Mouse (Mus musculus) lung, postnatal 0 days (tissue): ENCODE results near the gene Net1. TPM values are rescaled to one million over a fixed set of nuclear protein-coding genes. Genes with fewer than 3 reads are reported as not detected.
"Not testable (repeated sequence)": the region's sequence is repeated elsewhere in the genome, so short reads cannot be mapped to it uniquely, and the experiment has no call there.

Source experiments
- ATAC-seq: fragments of 200-750 bp; cut with Nextera tagmentation; 2 replicates; pipeline ENCODE4 v1.8.0; 2017; ENCODE audit warnings: moderate library complexity
- DNase-seq: peaks from one replicate; pipeline ENCODE4 v3.0.0-alpha.2; 2016; ENCODE audit warnings: low spot score
- H3K27ac ChIP-seq: fragments of 300-500 bp; sonication (generic); 2 replicates; pipeline ENCODE4 v1.5.1; 2014; ENCODE audit warnings: antibody characterized with exemption, mild to moderate bottlenecking, low read length, mixed read lengths
- H3K27me3 ChIP-seq: fragments of 300-500 bp; sonication (generic); replicated peaks from 2 replicates; pipeline ENCODE4 v1.6.1; 2014; ENCODE audit warnings: low read length, mixed read lengths; ENCODE audit not compliant: insufficient read depth
- H3K36me3 ChIP-seq: fragments of 300-500 bp; sonication (generic); 2 replicates; pipeline ENCODE4 v1.6.1; 2014; ENCODE audit warnings: low read length, mixed read lengths; ENCODE audit not compliant: insufficient read depth
- H3K4me1 ChIP-seq: fragments of 300-500 bp; sonication (generic); 2 replicates; pipeline ENCODE4 v1.6.1; 2014; ENCODE audit warnings: antibody characterized with exemption, low read depth, low read length, mixed read lengths; ENCODE audit not compliant: insufficient read depth
- H3K4me2 ChIP-seq: fragments of 300-500 bp; sonication (generic); replicated peaks from 2 replicates; pipeline ENCODE4 v1.6.1; 2014; ENCODE audit warnings: low read depth, mild to moderate bottlenecking, low read length, moderate library complexity, mixed read lengths
- H3K4me3 ChIP-seq: fragments of 300-500 bp; sonication (generic); 2 replicates; pipeline ENCODE4 v1.5.1; 2014; ENCODE audit warnings: low read depth, low read length
- H3K9ac ChIP-seq: fragments of 300-500 bp; sonication (generic); replicated peaks from 2 replicates; pipeline ENCODE4 v1.6.1; 2014; ENCODE audit warnings: low read depth, mild to moderate bottlenecking
- H3K9me3 ChIP-seq: fragments of 300-500 bp; sonication (generic); 2 replicates; pipeline ENCODE4 v1.6.1; 2016; ENCODE audit warnings: low read length, mixed read lengths
- CTCF ChIP-seq: IDR thresholded peaks from 2 replicates; pipeline ENCODE4 v1.5.1; 2016; ENCODE audit warnings: antibody characterized with exemption, mild to moderate bottlenecking
- EP300 ChIP-seq: IDR thresholded peaks from 2 replicates; pipeline ENCODE4 v1.6.1; 2016; ENCODE audit warnings: antibody characterized with exemption, mild to moderate bottlenecking, control low read depth
- WGBS: fragments of 180-500 bp; shearing (Covaris S2); extraction: QIAGEN DNeasy Blood & Tissue Kit; methylation state at CpG from one replicate; pipeline ENCODE4 v1.1.7; 2014; 5-methylcytosine and 5-hydroxymethylcytosine counted together
- microRNA-seq: library from miRNA; unstranded; fragments of <30 nt; microRNA quantifications from one replicate; pipeline ENCODE4, GENCODE M21; 2016
- polyA plus RNA-seq: library from polyadenylated mRNA; unstranded; fragments of >200 nt; fragmentation: Nextera tagmentation; extraction: Ambion mirVana; gene quantifications from 2 replicates; pipeline ENCODE4 v1.2.1, GENCODE M21; 2015

Net1 gene
- polyA plus RNA-seq, 1 experiment from 2014 or later, result 83.7 TPM

- H3K27ac ChIP-seq, result no peak overlapping the region
- H3K27me3 ChIP-seq, result no peaks in the 10 kb centered on the region
- WGBS, result 71% methylated on average over 2 of the region's 2 CpGs
- ATAC-seq, result no peak
- no peak overlapping the region for H3K9ac ChIP-seq
- no peak overlapping the region for H3K4me2 ChIP-seq
- no peak overlapping the region for H3K4me3 ChIP-seq
- H3K4me1 ChIP-seq, result peaks cover 4% of the 10 kb centered on the region; the same call in 1 of the 2 replicates
- H3K36me3 ChIP-seq, result no peaks in the 10 kb centered on the region
- no peak for DNase-seq
- H3K9me3 ChIP-seq, result no peaks in the 10 kb centered on the region
- TF ChIP-seq EP300 (no peak), CTCF (no peak)
Measured at GRCm38 (mm10) chr13:3854856-3855255, 63.2 kb downstream of the Net1 start.

GRCm38 (mm10) chr13:3853648-3854333, 64.2 kb downstream of the Net1 start, which contains the start of gene Calm5:
Gene Calm5, plus strand, starts transcription at chr13:3854173.
- not testable (repeated sequence) for H3K36me3 ChIP-seq, H3K27me3 ChIP-seq

GRCm38 (mm10) chr13:3850330-3850729, 67.7 kb downstream of the Net1 start:
- WGBS, result 100% methylated on average over 1 of the region's 1 CpGs
- Histone ChIP-seq H3K4me1 (no peaks in the 10 kb centered on the region), H3K36me3 (no peaks in the 10 kb centered on the region), H3K9me3 (no peaks in the 10 kb centered on the region), H3K4me3 (no peak overlapping the region), H3K27ac (no peak overlapping the region), H3K27me3 (no peaks in the 10 kb centered on the region), H3K9ac (no peak overlapping the region), H3K4me2 (no peak overlapping the region)
- ATAC-seq, result no peak
- no peak for DNase-seq
- no peak for TF ChIP-seq CTCF
- TF ChIP-seq EP300, result no peak

More at GRCm38 (mm10) chr13:3853648-3854333, 64.2 kb downstream of the Net1 start, which contains the start of gene Calm5:
- not testable (repeated sequence) for ATAC-seq, H3K4me1 ChIP-seq, H3K4me3 ChIP-seq, H3K4me2 ChIP-seq, H3K9me3 ChIP-seq, DNase-seq, H3K27ac ChIP-seq, H3K9ac ChIP-seq
- WGBS, result 86% methylated on average over 3 of the region's 3 CpGs

- not testable (repeated sequence) for H3K27me3 ChIP-seq, H3K9me3 ChIP-seq, H3K4me2 ChIP-seq, H3K4me3 ChIP-seq, H3K36me3 ChIP-seq, ATAC-seq, H3K9ac ChIP-seq, H3K27ac ChIP-seq, H3K4me1 ChIP-seq, DNase-seq
Measured at GRCm38 (mm10) chr13:3840662-3841061, 77.4 kb downstream of the Net1 start.

GRCm38 (mm10) chr13:3837312-3837807, 80.7 kb downstream of the Net1 start, which contains the start of gene Calm4:
Gene Calm4, plus strand, starts transcription at chr13:3837757.
- not testable (repeated sequence) for H3K27ac ChIP-seq

GRCm38 (mm10) chr13:3833644-3834043, 84.4 kb downstream of the Net1 start:
- not testable (repeated sequence) for H3K9me3 ChIP-seq, H3K27ac ChIP-seq, DNase-seq, H3K36me3 ChIP-seq, H3K27me3 ChIP-seq, H3K4me1 ChIP-seq, H3K4me2 ChIP-seq, H3K4me3 ChIP-seq, H3K9ac ChIP-seq, ATAC-seq

More at GRCm38 (mm10) chr13:3837312-3837807, 80.7 kb downstream of the Net1 start, which contains the start of gene Calm4:
- not testable (repeated sequence) for H3K9me3 ChIP-seq, H3K27me3 ChIP-seq, H3K36me3 ChIP-seq, DNase-seq, H3K4me2 ChIP-seq, H3K4me1 ChIP-seq, H3K4me3 ChIP-seq, H3K9ac ChIP-seq, ATAC-seq

- H3K27me3 ChIP-seq, result no peaks in the 10 kb centered on the region
- WGBS, result 19% methylated on average over 2 of the region's 2 CpGs
- TF ChIP-seq EP300, result no peak
- no peak for TF ChIP-seq CTCF
- ATAC-seq (peak; percentile 86), DNase-seq (peak; percentile 74)
- H3K4me3 ChIP-seq, result no peak overlapping the region
- no peaks in the 10 kb centered on the region for H3K9me3 ChIP-seq
- H3K27ac ChIP-seq, result peak overlapping the region; percentile 78
- H3K4me1 ChIP-seq, result no peaks in the 10 kb centered on the region
- H3K9ac ChIP-seq, result no peak overlapping the region
- no peak overlapping the region for H3K4me2 ChIP-seq
- H3K36me3 ChIP-seq, result no peaks in the 10 kb centered on the region
Measured at GRCm38 (mm10) chr13:3832450-3832849, 85.6 kb downstream of the Net1 start.

Small RNA genes within 50 kb of the gene (microRNA-seq; reads per million reads assigned to microRNA genes)
- gene Gm22460, result not detected

Other genes starting within 250 kb of the Net1 start
- 0.19 and 0.21 TPM in 2 replicates for gene Calml3, start 113.9 kb downstream of the Net1 start, polyA plus RNA-seq
- not detected in 2 replicates for gene Calm4, start 80.5 kb downstream of the Net1 start, polyA plus RNA-seq
- gene Calm5, start 64.0 kb downstream of the Net1 start, polyA plus RNA-seq, result not detected in 2 replicates
- gene Tubal3, start 54 bp upstream of the Net1 start, polyA plus RNA-seq, result not detected in 2 replicates
- gene Ucn3, start 27.1 kb upstream of the Net1 start, polyA plus RNA-seq, result not detected in 2 replicates
- 62.8 and 63.7 TPM in 2 replicates for gene Akr1c14, start 130.8 kb upstream of the Net1 start, polyA plus RNA-seq
- 0.37 and 1.0 TPM in 2 replicates for gene Akr1c18, start 232.4 kb upstream of the Net1 start, polyA plus RNA-seq